Mouse (Mus musculus): Measurements from ENCODE around the gene Kcnt1. TPM values are rescaled to one million over a fixed set of nuclear protein-coding genes. Genes with fewer than 3 reads are reported as not detected.

Gene Kcnt1
- polyA plus RNA-seq, 1 experiment from 2014 or later = 0.74 TPM

- no peaks in the 10 kb centered on the region for H3K27me3 ChIP-seq (ENCODE audit: insufficient read depth, low read length)
- H3K27ac ChIP-seq (ENCODE audit: low read length) = no peak overlapping the region
- peaks cover 62% of the 10 kb centered on the region for H3K36me3 ChIP-seq (ENCODE audit: insufficient read depth, low read length)
- no peaks in the 10 kb centered on the region for H3K4me1 ChIP-seq (ENCODE audit: insufficient read depth, low read length)
- 83% methylated on average over 6 of the region's 6 CpGs for WGBS
- no peak for ATAC-seq (ENCODE audit: low FRiP score, low TSS enrichment)
- H3K9me3 ChIP-seq (ENCODE audit: low read length) = no peaks in the 10 kb centered on the region
- no peak overlapping the region for H3K9ac ChIP-seq (replicated peaks; ENCODE audit: low read length)
- H3K4me2 ChIP-seq (replicated peaks; ENCODE audit: low read depth, low read length) = no peak overlapping the region
- H3K4me3 ChIP-seq (ENCODE audit: low read length) = no peak overlapping the region
These were observed 67.8 kb downstream of the Kcnt1 start for GRCm38 (mm10) chr2:25931249-25931859.

GRCm38 (mm10) chr2:25940503-25940902 lies 77.0 kb downstream of the Kcnt1 start:
- no peaks in the 10 kb centered on the region for H3K4me1 ChIP-seq (ENCODE audit: insufficient read depth, low read length)
- no peaks in the 10 kb centered on the region for H3K27me3 ChIP-seq (ENCODE audit: insufficient read depth, low read length)
- H3K9me3 ChIP-seq (ENCODE audit: low read length) = no peaks in the 10 kb centered on the region
- peaks cover 71% of the 10 kb centered on the region for H3K36me3 ChIP-seq (ENCODE audit: insufficient read depth, low read length)
- H3K27ac ChIP-seq (ENCODE audit: low read length) = no peak overlapping the region
- ATAC-seq (ENCODE audit: low FRiP score, low TSS enrichment) = no peak
- no peak overlapping the region for H3K4me3 ChIP-seq (ENCODE audit: low read length)
- WGBS = 81% methylated on average over 6 of the region's 6 CpGs
- no peak overlapping the region for H3K4me2 ChIP-seq (replicated peaks; ENCODE audit: low read depth, low read length)
- no peak overlapping the region for H3K9ac ChIP-seq (replicated peaks; ENCODE audit: low read length)

- ATAC-seq (ENCODE audit: low FRiP score, low TSS enrichment) = no peak
- no peak overlapping the region for H3K9ac ChIP-seq (replicated peaks; ENCODE audit: low read length)
- no peak overlapping the region for H3K4me2 ChIP-seq (replicated peaks; ENCODE audit: low read depth, low read length)
- no peaks in the 10 kb centered on the region for H3K27me3 ChIP-seq (ENCODE audit: insufficient read depth, low read length)
- peaks cover 53% of the 10 kb centered on the region for H3K36me3 ChIP-seq (ENCODE audit: insufficient read depth, low read length)
- no peaks in the 10 kb centered on the region for H3K4me1 ChIP-seq (ENCODE audit: insufficient read depth, low read length)
- H3K4me3 ChIP-seq (ENCODE audit: low read length) = no peak overlapping the region
- no peaks in the 10 kb centered on the region for H3K9me3 ChIP-seq (ENCODE audit: low read length)
- no peak overlapping the region for H3K27ac ChIP-seq (ENCODE audit: low read length)
- whole genome bisulfite sequencing = 66% methylated on average over 2 of the region's 2 CpGs
These were observed 80.3 kb downstream of the Kcnt1 start for GRCm38 (mm10) chr2:25943822-25944221.

- no peak overlapping the region for H3K4me2 ChIP-seq (replicated peaks; ENCODE audit: low read depth, low read length)
- H3K4me1 ChIP-seq (ENCODE audit: insufficient read depth, low read length) = no peaks in the 10 kb centered on the region
- no peaks in the 10 kb centered on the region for H3K9me3 ChIP-seq (ENCODE audit: low read length)
- H3K4me3 ChIP-seq (ENCODE audit: low read length) = no peak overlapping the region
- 87% methylated on average over 3 of the region's 3 CpGs for WGBS
- no peak for ATAC-seq (ENCODE audit: low FRiP score, low TSS enrichment)
- H3K9ac ChIP-seq (replicated peaks; ENCODE audit: low read length) = no peak overlapping the region
- H3K27me3 ChIP-seq (ENCODE audit: insufficient read depth, low read length) = no peaks in the 10 kb centered on the region
- peaks cover 40% of the 10 kb centered on the region for H3K36me3 ChIP-seq (ENCODE audit: insufficient read depth, low read length)
- H3K27ac ChIP-seq (ENCODE audit: low read length) = no peak overlapping the region
These were observed 84.4 kb downstream of the Kcnt1 start for GRCm38 (mm10) chr2:25947950-25948349.

GRCm38 (mm10) chr2:25949291-25949690 lies 85.8 kb downstream of the Kcnt1 start:
- Histone ChIP-seq H3K27ac (ENCODE audit: low read length) (no peak overlapping the region), H3K4me1 (ENCODE audit: insufficient read depth, low read length) (no peaks in the 10 kb centered on the region), H3K4me2 (replicated peaks; ENCODE audit: low read depth, low read length) (no peak overlapping the region), H3K27me3 (ENCODE audit: insufficient read depth, low read length) (no peaks in the 10 kb centered on the region), H3K9me3 (ENCODE audit: low read length) (no peaks in the 10 kb centered on the region), H3K9ac (replicated peaks; ENCODE audit: low read length) (no peak overlapping the region), H3K36me3 (ENCODE audit: insufficient read depth, low read length) (peaks cover 32% of the 10 kb centered on the region), H3K4me3 (ENCODE audit: low read length) (no peak overlapping the region)
- 88% methylated on average over 3 of the region's 3 CpGs for WGBS
- no peak for ATAC-seq (ENCODE audit: low FRiP score, low TSS enrichment)

Other genes with a start within 250 kb of the Kcnt1 start
- 0.27 and 0.33 TPM in 2 replicates for gene Ccdc183, start 246.1 kb upstream of the Kcnt1 start, polyA plus RNA-seq (2015; fragmentation: Nextera tagmentation; extraction: Ambion mirVana)
- gene Tmem141, start 241.7 kb upstream of the Kcnt1 start, polyA plus RNA-seq (2015; fragmentation: Nextera tagmentation; extraction: Ambion mirVana) = 36.1 and 37.6 TPM in 2 replicates
- gene Fcna, start 235.7 kb upstream of the Kcnt1 start, polyA plus RNA-seq (2015; fragmentation: Nextera tagmentation; extraction: Ambion mirVana) = 2.6 and 3.2 TPM in 2 replicates
- not detected in 2 replicates for gene Lcn8, start 210.6 kb upstream of the Kcnt1 start, polyA plus RNA-seq (2015; fragmentation: Nextera tagmentation; extraction: Ambion mirVana)
- not detected in 2 replicates for gene Lcn5, start 205.8 kb upstream of the Kcnt1 start, polyA plus RNA-seq (2015; fragmentation: Nextera tagmentation; extraction: Ambion mirVana)
- not detected in 2 replicates for gene Lcn6, start 186.9 kb upstream of the Kcnt1 start, polyA plus RNA-seq (2015; fragmentation: Nextera tagmentation; extraction: Ambion mirVana)
- gene Lcn10, start 181.0 kb upstream of the Kcnt1 start, polyA plus RNA-seq (2015; fragmentation: Nextera tagmentation; extraction: Ambion mirVana) = not detected in 2 replicates
- gene Obp2a, start 163.7 kb upstream of the Kcnt1 start, polyA plus RNA-seq (2015; fragmentation: Nextera tagmentation; extraction: Ambion mirVana) = 0.24 TPM in 1 of 2 replicates, not detected in the other
- gene Bmyc, start 157.0 kb upstream of the Kcnt1 start, polyA plus RNA-seq (2015; fragmentation: Nextera tagmentation; extraction: Ambion mirVana) = 89.0 and 91.6 TPM in 2 replicates
- not detected in 2 replicates for gene Obp2b, start 126.7 kb upstream of the Kcnt1 start, polyA plus RNA-seq (2015; fragmentation: Nextera tagmentation; extraction: Ambion mirVana)
- not detected in 2 replicates for gene Lcn3, start 98.2 kb upstream of the Kcnt1 start, polyA plus RNA-seq (2015; fragmentation: Nextera tagmentation; extraction: Ambion mirVana)
- not detected in 2 replicates for gene Lcn11, start 86.7 kb upstream of the Kcnt1 start, polyA plus RNA-seq (2015; fragmentation: Nextera tagmentation; extraction: Ambion mirVana)
- gene Gm13539, start 81.5 kb upstream of the Kcnt1 start, polyA plus RNA-seq (2015; fragmentation: Nextera tagmentation; extraction: Ambion mirVana) = not detected in 2 replicates
- not detected in 2 replicates for gene Glt6d1, start 47.9 kb upstream of the Kcnt1 start, polyA plus RNA-seq (2015; fragmentation: Nextera tagmentation; extraction: Ambion mirVana)
- gene Lcn9, start 40.6 kb upstream of the Kcnt1 start, polyA plus RNA-seq (2015; fragmentation: Nextera tagmentation; extraction: Ambion mirVana) = not detected in 2 replicates
- gene Sohlh1, start 16.5 kb upstream of the Kcnt1 start, polyA plus RNA-seq (2015; fragmentation: Nextera tagmentation; extraction: Ambion mirVana) = 0.24 TPM in 1 of 2 replicates, not detected in the other
- gene Camsap1, start 119.5 kb downstream of the Kcnt1 start, polyA plus RNA-seq (2015; fragmentation: Nextera tagmentation; extraction: Ambion mirVana) = 9.2 and 10.2 TPM in 2 replicates
- gene Ubac1, start 158.0 kb downstream of the Kcnt1 start, polyA plus RNA-seq (2015; fragmentation: Nextera tagmentation; extraction: Ambion mirVana) = 83.6 and 88.5 TPM in 2 replicates